Mouse (Mus musculus) spleen, adult 2 months (tissue): Measurements from ENCODE around the gene Synm.

Experiments used
- CTCF ChIP-seq: fragments of 200-500 bp; IDR thresholded peaks from 2 replicates; pipeline ENCODE4 v1.5.1; 2011; ENCODE audit warnings: mild to moderate bottlenecking, inconsistent platforms; ENCODE audit not compliant: insufficient read depth, insufficient read length, insufficient replicate concordance; ENCODE audit errors: extremely low read depth
- POLR2A ChIP-seq: fragments of 200-500 bp; IDR thresholded peaks from 2 replicates; pipeline ENCODE4 v1.6.1; 2011; ENCODE audit warnings: low read depth, low read length, inconsistent platforms

DNA sequence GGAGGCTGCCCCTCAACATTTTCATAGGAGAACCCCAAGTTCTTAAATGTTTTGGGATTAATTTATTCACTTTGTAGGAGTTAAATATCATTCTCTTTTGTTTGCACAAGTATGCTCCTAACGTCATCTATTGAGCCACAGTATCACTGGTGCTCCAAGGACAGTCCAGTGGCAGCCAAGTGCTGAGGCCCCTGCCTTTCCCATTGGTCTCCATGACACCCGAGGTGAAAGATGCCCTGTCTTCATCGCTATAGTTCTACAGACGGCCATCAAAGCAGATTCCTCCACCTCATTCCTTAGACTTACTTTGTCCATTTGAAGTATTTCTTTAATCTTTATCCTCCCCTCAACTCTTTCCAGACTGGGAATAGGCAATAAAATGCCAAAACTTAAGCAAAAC lies 35.0 kb downstream of the Synm start:
- TF ChIP-seq POLR2A (no peak), CTCF (no peak)
